Mouse (Mus musculus): ENCODE measurements around the gene Htr3b.
"Not testable (repeated sequence)": the region's sequence is repeated elsewhere in the genome, so short reads cannot be mapped to it uniquely, and the experiment has no call there.

Htr3b gene

DNA sequence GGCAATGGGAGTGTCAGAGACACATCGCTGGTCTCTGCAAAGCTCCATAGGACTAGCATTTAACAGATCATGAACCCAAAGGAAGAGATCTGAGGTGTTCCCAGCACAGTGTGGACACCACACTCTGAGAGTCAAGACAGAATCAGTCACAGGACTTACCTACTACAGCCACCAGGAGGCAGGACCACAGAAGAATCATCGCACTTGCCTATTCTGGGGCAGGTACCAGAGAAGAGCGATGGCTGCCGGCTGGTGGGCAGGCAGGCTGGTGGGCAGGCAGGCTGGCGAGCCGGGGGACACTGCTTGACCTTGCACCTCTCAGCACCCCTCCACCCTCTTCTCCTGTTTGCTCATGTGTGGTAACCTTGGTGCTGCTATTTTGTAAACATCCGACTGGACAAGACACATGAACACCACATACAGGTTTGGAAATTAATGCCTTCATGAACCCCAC lies at the start of gene Htr3b:
Gene Htr3b, minus strand, starts transcription at position 404 of the 454 bp plus-strand sequence.
- DNase-seq: no peak

- DNase-seq: no peak
These were observed 34.5 kb upstream of the Htr3b start for GRCm38 (mm10) chr9:48999256-48999655.

GRCm38 (mm10) chr9:48995735-48996134 lies 30.9 kb upstream of the Htr3b start:
- DNase-seq: no peak

- no peak for DNase-seq
These were observed 30.0 kb upstream of the Htr3b start for GRCm38 (mm10) chr9:48994779-48995178.

GRCm38 (mm10) chr9:48991671-48992070 lies 26.9 kb upstream of the Htr3b start:
- no peak for DNase-seq

DNA sequence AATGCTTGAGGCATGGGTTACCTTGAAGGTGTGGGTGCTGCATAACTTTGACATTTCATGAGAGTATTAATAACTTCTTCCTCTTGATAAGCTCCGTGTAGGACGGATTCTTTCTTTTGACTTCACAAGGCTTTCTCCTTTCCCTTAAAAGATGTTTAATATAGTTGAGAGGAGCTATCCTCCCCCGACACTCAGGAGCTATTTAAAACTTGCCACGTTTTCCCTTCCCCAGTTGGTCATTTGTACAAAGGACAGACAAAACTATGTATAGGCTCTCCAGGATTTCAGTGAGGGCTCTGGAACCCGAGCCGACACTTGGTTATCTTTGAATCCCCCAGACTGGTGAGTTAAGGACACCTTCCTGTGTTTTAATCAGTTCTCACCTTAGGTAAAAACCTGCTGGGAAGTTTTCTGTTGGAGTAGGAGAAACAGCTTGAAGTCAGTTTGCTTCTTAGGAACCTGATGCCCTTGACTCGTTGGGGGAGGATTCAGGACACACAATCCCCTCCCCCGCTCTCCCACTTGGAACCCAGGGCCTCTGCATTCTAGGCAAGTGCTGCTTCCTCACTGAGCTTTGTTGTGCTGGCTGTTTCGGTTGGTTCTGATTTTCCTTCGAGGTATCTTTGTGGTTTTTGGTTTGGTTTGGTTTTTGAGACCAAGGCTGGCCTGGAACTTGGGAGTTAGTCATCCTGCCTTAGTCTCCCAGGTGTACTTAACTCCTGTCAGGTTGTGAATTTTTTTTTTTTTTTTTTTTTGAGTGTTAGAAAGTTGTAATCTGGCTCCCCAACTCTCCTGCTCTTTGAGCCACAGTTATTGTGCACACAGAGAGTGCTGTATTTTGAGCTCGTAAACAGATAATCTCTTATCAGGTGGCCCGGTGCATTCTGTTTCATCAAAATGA lies 22.7 kb upstream of the Htr3b start:
- no peak for DNase-seq

DNA sequence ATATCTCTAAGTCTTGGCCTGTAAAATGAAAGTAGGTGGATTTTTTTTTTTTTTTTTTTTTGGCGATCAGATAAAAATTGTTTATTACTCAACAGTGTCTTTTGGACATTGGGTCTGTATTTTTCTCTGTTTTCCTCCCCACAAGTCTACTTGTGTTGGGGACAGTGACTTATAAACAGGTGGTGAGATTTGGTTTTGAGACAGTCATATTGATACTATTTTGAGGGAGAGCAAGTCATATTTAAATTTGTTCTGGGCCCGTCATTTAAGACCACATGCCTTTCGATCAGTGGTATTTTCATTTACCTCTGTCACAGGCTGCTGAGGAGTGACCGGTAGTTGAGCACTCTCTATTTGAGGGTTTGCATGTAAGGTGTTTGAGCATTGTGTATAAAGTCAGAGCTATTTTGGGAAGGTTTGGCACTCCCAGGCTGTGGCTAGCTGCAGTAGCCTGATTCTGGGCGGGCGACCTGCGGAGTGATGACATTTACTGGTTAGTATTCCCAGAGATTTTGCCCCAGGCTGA lies 21.9 kb upstream of the Htr3b start:
- no peak for DNase-seq

- no peak for DNase-seq
These were observed 20.9 kb upstream of the Htr3b start for GRCm38 (mm10) chr9:48985708-48986088.

DNA sequence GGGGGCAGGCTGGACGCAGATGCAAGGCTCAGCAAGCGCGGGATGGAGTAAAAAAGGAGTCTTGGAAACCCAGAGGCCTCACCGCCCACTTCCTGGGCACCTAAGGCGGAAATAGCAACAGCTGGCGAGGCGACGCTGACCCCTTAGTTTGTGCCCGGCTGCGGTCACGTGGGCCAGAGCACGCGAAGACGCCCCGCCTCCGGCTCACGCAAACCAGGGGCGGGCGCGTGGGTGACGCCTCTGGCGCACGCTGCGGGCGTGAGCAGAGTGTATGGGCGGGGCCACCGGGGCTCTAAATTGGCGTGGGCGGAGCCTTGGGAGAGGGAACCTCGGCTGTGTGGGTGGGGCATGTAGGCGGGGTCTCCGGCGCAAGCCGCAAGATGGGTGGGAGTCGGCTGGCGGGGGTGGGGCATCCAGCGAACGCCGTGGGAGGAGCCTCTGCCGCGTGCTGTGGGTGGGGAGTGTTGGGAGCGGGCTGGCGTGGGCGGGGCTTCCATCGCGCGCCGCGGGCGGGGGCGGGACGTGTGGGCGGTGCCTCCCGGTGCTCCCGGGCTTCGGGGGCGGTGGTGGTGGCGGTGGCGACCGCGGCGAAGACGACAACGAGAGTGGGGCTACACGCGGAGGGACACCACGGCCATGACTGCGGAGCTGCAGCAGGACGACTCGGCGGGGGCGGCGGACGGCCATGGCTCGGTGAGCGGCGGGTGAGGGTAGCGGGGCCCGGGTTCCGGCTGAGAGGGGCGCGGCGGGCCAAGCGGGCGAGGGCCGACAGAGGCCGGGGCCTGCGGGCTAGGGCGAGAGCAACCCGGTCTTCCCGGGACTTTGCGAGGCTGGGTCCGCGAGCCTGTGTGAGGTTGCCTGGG lies 20.3 kb upstream of the Htr3b start, which contains the start of gene Usp28:
Gene Usp28, plus strand, starts transcription at position 531 of the 863 bp plus-strand sequence.
- DNase-seq: peak; percentile 99

GRCm38 (mm10) chr9:48984320-48984844 lies 19.6 kb upstream of the Htr3b start:
- DNase-seq: no peak

- DNase-seq: not testable (repeated sequence)
These were observed 19.0 kb upstream of the Htr3b start for GRCm38 (mm10) chr9:48983801-48984200.

DNA sequence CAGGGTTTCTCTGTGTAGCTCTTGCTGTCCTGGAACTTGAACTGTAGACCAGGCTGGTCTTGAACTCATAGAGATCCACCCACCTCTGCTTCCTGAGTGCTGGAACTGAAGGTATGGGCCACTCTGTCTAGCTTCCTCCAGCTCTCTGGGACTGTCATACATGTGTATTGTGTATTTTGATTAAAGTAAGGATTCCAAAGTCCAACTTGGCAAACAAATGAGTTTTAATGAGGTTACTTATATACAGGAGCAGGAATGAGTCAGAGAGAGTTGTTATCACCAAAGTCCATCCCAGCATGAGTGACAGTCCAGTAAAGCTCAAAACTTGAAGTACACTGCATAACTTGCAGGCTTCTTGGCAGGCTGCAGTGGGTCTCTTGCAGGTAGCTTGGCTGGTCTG lies 17.0 kb upstream of the Htr3b start:
- DNase-seq: no peak

GRCm38 (mm10) chr9:48980781-48981180 lies 16.0 kb upstream of the Htr3b start:
- DNase-seq: no peak

DNA sequence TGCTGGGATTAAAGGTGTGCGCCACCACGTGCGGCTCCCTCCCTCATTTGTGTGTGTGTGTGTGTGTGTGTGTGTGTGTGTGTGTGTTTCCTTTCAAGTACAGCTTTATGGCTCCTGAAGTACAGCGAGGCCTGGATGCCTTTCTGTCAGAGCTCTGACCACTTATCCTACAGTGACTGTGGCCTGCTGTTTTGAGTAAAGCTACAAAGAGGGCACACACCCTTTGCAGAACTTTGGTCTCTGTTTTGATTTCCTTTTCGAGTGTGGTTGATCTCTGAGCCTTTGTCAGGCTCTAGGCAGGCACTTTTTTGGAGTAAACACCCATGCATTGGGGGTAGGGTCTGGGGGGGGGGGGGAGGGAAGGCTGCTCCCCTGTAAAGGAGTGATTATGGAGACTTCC lies 15.6 kb upstream of the Htr3b start:
- no peak for DNase-seq

DNA sequence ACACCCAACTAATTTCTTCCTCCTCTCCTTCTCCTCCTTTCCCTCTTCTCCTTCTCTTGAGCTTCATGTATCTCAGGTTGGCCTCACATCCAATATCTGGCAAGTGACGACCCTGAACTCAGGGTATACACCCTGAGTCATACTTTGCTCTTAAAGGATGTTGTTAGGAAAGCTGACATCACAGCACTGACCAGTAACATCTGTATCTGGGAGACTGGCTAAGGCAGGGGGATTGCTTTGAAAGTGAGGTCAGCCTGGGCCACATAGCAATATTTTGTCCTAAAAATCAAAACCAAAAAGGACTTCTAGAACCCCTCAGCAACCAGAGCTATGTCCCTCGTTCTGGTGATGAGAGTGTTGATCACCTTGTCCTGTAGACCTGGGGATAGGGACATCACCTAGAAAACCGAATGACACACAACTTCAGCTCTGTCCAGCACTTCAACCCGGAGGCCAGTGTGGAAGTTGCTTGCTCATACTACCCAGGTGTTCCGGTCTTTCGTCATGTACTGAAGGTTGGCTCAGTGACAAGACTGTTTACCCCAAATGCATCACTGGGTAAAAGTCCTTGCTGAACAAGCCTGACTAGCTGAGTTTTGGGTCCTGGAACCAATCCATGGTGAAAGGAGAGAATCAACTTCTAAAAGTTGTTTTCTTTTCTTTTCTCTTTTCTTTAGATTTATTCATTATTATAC lies 12.0 kb upstream of the Htr3b start:
- DNase-seq: no peak

- no peak for DNase-seq
These were observed 7.7 kb upstream of the Htr3b start for GRCm38 (mm10) chr9:48972494-48972893.

DNA sequence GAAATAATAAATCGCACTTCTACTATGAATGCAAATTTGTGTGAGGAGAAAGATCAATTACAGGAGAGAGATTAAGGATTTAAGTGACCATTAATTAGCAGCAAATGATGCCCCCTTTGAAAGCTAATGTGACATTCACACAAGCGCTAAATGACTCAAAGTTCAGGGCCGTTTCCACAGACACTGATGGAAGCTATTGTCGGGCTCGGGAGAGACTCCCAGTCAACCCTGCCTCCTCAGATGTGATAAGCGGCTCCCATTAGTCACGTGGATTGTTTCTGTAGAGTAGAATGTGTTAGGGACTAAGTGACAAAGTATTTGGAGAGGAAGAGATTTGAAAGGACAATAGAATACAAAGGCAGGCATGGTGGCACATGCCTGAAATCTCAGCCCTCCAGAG lies 2.7 kb downstream of the Htr3b start:
- no peak for DNase-seq

DNA sequence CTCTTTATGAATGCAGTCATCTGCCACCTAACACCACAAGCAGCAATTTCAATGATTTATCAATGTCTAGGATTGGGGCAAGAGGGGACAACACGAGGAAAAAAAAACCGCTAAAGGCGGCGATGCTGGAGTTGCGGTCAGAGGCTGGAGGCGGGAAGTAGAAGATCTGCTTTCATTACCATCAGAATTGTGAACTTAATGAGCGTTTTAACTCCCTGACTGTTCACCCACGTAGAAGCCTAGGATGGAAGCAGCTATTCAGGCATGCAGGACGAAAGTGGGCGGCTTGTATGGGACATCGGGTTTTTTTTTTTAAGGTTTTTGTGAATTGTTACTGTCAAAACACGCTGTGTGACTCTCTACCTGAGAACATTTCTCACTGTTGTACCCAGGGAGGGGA lies 3.5 kb downstream of the Htr3b start:
- no peak for DNase-seq

DNA sequence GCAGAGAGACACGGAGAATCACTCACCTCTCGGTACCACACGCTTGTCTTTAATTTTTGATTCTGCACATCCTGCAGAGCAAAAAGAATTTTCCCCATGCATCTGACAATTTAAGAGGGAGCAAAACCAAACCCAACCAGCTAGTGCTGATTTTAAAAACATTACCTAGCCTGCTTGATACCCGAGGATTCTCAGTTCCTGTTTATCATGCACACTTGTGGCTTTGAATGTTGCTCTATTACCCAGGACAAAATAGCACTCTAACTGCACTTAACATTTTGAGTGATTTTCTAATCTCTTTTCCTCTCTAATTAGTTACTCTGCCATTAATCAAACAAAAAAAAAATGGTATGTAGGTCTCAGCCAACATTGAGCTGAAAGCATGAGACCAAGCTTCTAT lies 17.2 kb downstream of the Htr3b start:
- DNase-seq: no peak

DNA sequence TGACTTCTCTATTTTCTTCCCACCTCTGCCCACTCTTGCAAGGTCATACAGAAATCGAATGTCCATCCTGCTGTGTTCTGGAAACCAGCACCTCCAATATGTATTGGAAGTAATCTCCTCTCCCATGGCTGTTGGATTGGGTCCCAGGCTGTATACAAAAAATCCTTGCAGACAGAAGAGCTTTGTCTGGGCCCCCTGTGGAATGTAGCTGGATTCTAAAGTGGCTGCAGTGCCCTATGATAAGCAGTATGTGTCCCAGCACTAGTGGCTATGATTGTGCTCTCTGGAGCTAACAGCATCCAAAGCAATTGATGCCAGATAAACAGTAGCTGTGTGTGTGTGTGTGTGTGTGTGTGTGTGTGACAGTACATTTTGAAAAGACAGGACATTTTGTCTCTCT lies 22.4 kb downstream of the Htr3b start:
- DNase-seq: no peak

DNA sequence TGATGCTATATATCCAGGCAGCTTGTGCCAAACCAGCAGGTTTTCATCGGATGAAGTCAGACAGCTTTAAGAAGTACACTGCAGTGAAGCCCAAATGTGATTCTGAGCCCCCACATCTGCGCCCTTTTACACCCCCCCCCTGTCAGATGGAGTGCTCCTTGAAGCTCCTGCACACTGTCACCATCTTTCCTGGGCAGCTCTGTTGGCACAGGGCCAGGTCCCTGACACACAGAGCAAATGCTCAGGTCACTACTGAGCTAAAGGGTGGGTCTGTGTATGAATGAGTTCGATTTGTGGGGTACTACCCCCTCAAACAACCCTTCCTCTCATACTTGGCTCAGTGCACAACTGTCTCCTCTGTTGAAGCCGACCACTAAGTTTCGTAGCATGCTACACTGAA lies 35.4 kb downstream of the Htr3b start:
- DNase-seq: no peak

- DNase-seq: no peak
These were observed 36.0 kb downstream of the Htr3b start for GRCm38 (mm10) chr9:48928781-48929180.

All from kidney, adult 11 months (tissue).